Mouse (Mus musculus) gastrocnemius, postnatal 14 days (tissue): ENCODE measurements around the gene Atp8a2. TPM values are rescaled to one million over a fixed set of nuclear protein-coding genes. Genes with fewer than 3 reads are reported as not detected.

Experiments
- DNase-seq: peaks from one replicate; pipeline ENCODE4 v3.0.0; 2021; ENCODE audit warnings: mixed read lengths
- intact Hi-C: fragments of 180-260 bp; cut with DNase I; formaldehyde crosslinking; loops from one replicate; pipeline ENCODE4 v1.15.1; 2025; ENCODE audit warnings: low total_unique reads
- total RNA-seq, 2 experiments: library from RNA; stranded (reverse); gene quantifications; 2 replicates each; pipeline ENCODE4 v1.2.3; 2021

Gene Atp8a2
- total RNA-seq, 2 experiments from 2014 or later, result 0.93 to 1.8 TPM

DNA sequence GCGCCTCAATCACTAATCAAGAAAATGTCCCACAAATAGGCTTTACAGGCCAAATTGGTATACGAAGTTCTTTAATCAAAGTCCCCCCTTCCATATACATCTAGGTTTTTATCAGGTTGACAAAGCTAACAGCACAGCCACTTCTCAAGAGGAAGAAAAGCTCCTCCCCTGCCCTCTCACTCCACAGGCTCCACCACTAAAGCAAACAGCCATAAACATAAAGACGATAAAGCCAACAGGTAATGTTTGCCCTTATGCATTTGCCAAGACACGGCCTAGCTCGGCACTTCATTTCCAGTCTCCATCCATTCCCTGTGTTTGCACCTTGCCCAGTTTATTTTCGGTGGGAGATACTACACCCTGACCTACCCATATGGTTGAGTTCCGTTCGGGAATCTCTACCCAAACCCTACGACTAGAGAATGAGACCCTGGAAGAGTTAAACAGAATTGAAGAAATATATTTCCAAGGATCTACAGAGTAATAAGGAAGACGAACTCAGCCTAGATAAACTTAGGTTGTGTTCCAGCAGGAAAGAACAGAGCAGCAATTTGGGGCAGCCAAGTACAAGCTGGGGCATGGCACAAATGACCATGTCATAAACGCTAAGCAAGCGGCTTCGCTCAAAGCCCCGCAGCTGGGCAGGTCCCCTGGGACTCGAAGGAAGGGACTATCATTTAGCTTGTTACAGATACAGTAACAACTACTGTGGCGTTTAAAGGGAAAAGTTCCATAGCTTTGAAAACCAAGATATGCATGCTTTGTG, 26.0 kb downstream of the Atp8a2 start:
- peak; percentile 13 for DNase-seq

GRCm38 (mm10) chr14:60163367-60163766, 33.6 kb downstream of the Atp8a2 start:
- DNase-seq, result no peak
- intact Hi-C loops, result no loop called here

More for the DNA sequence above, 26.0 kb downstream of the Atp8a2 start:
- intact Hi-C loops, result no loop called here

- intact Hi-C loops, result no loop called here
- DNase-seq, result no peak
These were observed 44.6 kb downstream of the Atp8a2 start for GRCm38 (mm10) chr14:60152373-60152772.

DNA sequence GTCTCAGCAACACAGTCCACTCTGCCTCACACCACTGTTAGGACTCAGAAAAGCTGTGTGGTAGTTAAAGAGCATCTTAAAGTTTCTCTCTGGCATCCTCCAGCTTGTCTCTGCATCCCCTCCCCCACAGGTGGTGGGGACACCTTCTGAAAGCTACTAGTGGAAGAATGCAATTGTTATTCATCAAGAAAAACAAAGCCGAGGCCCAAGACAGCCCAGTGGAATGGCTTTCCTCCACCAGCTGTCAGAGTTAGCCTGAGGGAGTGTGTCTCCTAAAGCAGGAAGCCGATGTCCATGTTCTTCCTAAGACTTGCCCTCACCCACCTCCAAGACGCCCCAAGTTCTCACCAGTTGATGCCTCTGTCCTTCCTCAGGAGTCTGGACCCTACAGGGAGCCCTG, 48.1 kb downstream of the Atp8a2 start:
- no peak for DNase-seq
- intact Hi-C loops, result no loop called here

DNA sequence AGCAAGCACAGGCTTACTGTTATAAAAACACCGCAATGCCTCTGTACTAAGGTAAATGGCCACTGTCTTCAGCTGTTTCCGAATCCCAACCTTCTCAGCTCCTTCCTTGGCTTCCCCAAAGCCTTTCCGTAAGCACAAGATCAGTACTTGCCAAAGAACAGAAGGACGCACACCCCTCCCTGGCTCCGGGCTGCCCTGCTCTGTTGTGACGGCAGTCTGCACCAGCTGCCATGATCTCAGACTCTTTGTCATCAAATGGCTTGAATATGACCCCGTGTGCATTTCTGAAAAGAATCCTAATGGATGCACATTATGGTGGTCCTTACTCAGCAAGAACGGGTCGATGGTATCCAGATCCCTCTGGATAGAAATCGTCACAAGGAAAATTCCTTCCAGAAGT, 53.7 kb downstream of the Atp8a2 start:
- DNase-seq, result no peak
- intact Hi-C loops, result no loop called here

- intact Hi-C loops, result no loop called here
- DNase-seq, result no peak
These were observed 58.6 kb downstream of the Atp8a2 start for GRCm38 (mm10) chr14:60138339-60138738.

DNA sequence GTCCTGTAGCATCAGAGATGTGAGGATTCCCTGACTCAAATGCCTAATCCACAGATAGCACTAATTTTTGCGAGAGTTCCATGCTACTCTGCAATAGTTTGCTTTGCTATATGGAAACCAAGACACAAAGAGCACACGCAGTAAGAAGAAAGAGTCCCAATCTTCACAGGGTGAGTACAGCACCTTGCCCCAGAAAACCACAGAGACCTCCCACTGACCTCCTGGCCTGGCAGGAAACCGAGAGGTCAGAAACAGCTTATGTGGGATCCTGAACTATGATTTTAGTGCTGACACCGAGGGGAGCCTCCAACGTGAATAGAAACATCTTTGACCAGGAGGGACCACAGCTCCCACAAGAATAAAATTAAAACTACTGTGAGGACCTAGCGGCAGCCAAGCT, 59.2 kb downstream of the Atp8a2 start:
- no peak for DNase-seq
- intact Hi-C loops, result no loop called here

- intact Hi-C loops, result no loop called here
These were observed 61.2 kb downstream of the Atp8a2 start for GRCm38 (mm10) chr14:60135801-60136200.

GRCm38 (mm10) chr14:60134720-60135119, 62.3 kb downstream of the Atp8a2 start:
- intact Hi-C loops, result no loop called here
- DNase-seq, result no peak

More at GRCm38 (mm10) chr14:60135801-60136200, 61.2 kb downstream of the Atp8a2 start:
- no peak for DNase-seq

- intact Hi-C loops, result no loop called here
- no peak for DNase-seq
These were observed 65.6 kb downstream of the Atp8a2 start for GRCm38 (mm10) chr14:60131196-60131876.

DNA sequence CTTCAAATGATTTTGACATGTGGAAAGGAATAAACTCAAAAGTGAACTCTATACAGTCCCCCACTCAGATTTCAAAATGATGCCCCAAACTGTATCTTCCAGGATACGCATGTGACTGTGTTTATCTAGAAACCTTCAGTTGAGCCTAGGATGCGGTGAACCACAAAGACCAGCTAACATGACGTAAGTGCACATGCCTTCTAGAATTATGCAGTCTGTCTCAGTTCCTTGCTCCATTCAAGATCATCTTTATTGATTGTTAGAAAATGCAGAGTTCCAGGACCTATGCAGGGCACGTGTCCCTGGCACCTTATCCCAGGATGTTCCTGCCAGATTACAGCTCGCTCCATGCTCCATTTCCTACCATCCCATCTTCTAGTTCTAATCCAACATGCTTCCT, 67.4 kb downstream of the Atp8a2 start:
- intact Hi-C loops, result no loop called here
- DNase-seq, result no peak

DNA sequence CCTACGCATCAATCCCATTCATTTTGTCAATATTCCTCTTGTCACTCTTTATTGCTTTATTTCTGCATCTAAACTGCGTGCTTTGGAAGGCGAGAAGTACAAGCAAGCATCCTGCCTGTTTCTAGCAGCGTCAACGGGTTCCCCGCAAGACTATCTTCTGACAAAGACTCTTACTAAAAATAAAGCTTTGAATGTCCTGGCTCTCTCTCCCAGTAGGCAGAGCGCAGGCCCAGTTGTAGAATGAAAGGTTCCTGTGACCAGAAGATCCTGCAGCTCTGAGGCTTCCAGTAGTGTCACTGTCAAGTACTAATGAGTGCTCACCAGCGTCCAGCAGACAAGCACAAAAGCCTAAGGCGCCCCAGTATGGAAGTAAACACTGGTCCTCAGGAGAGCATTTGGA, 71.8 kb downstream of the Atp8a2 start:
- DNase-seq, result no peak
- intact Hi-C loops, result no loop called here

DNA sequence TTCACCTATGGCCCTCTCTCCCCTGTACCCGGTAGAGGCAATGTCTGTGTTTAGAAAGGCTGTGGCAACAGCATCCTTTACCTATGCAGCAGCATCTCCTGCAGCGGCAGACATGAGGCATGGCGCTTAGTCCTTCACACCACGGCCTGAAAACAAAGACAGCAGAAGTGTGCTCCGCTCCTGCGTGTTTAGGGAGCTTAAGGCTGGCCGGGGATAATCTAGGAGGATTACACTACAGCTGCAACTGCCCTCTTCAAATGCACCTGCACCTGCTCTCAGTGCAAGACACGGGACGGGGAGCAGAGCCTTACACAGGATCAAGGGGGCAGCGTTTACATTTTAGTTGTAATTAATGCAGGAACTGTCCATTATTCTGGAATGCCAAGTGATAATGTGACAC, 75.4 kb downstream of the Atp8a2 start:
- intact Hi-C loops, result no loop called here

GRCm38 (mm10) chr14:60117792-60118585, 79.0 kb downstream of the Atp8a2 start:
- DNase-seq, result no peak
- intact Hi-C loops, result no loop called here

More for the DNA sequence above, 75.4 kb downstream of the Atp8a2 start:
- DNase-seq, result no peak

DNA sequence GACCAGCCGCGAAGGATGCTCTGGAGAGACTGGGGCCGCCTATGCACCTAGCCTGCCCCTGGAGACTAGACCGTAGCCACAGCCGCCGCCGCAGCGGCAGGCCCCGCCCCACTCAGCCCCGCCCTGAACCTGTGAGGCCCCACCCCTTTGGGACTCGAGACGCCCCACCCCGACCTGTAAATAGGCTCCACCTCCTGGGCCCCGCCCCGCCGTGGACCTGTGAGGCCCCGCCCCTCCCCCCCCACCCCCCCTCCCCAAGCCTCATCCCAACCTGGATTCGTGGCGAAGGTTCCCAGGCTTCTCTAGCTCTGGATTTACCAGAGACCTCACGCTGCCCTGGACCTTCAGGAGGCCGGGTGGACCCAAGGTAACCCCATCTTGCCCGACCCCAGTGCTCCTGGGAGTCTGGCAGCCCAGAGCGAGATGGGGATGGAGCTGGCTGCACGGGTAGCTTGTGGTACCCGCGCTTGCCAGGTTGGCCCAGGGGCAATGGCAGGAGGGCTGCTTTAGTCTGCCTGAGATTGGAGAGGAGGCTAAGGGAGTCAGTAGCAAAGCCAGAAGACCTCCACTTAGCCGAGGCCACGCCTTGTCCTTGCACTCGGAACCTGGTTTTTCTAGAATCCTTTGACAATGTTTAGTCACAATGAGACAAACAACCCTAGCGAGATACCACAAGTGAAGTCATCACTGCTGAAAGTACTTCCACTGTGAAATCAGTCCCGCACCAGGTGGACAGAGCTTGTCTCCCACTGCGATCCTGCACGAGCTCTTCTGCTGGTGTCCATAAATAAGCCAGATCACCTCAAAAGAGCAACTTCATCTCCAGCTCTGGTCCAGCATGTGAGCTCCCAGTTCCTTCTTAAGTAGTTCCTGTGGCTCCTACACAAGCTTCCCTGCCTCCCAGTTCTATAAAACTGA, 109.9 kb downstream of the Atp8a2 start:
- DNase-seq, result peak; percentile 15
- intact Hi-C loops, result no loop called here

GRCm38 (mm10) chr14:60086254-60086807, 110.6 kb downstream of the Atp8a2 start:
- no peak for DNase-seq
- intact Hi-C loops, result no loop called here

DNA sequence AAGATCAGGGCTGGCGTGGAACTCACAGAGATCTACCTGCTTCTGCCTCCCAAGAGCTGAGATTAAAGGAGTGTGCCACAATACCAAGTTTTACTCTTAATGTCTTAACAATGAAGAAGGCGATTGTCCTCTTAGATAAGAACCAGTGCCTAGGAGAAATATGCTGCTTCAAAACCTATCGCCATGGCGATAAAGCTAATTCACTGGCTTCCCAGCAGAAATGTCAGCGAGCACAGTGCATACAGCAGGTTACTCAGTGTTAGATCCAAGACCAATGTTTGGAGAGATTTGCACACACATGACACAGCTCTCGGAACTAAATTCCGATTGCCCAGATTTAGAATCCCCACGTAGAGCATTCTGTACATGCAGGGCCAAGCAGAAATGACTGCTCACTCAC, 114.2 kb downstream of the Atp8a2 start:
- DNase-seq, result no peak
- intact Hi-C loops, result no loop called here

DNA sequence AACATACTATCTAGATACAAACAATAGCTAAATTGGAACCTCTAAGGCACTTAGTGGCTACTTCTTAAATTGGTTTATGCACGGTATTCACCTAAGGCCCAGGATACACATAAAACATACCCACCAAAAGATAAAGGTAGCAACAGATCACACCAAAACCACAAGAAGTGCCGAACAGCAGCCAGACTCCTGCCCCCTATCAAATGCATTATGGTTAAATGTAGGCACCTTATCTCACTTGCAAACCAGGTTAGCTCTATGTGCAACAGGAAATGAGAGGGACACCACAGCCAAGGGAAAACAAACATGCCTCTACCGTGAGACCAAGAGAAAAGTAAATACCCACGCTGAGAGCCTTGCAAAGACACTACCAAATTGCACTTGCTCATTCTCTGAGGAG, 124.5 kb downstream of the Atp8a2 start:
- intact Hi-C loops, result no loop called here
- no peak for DNase-seq

GRCm38 (mm10) chr14:60065186-60065585, 131.8 kb downstream of the Atp8a2 start:
- DNase-seq, result no peak
- intact Hi-C loops, result no loop called here
